Mouse (Mus musculus): ENCODE measurements around the gene Thsd4. TPM values are rescaled to one million over a fixed set of nuclear protein-coding genes. Genes with fewer than 3 reads are reported as not detected.
"Not testable (repeated sequence)": the region's sequence is repeated elsewhere in the genome, so short reads cannot be mapped to it uniquely, and the experiment has no call there.

Thsd4 gene
- polyA plus RNA-seq, 1 experiment from 2014 or later, result 4.3 TPM

GRCm38 (mm10) chr9:60180936-60181335, 340.9 kb downstream of the Thsd4 start:
- WGBS, result 97% methylated on average over 3 of the region's 3 CpGs
- H3K4me3 ChIP-seq (ENCODE audit: low read depth, low read length), result no peak overlapping the region
- ATAC-seq, result no peak

GRCm38 (mm10) chr9:60180114-60180513, 341.7 kb downstream of the Thsd4 start:
- no peaks in the 10 kb centered on the region for H3K36me3 ChIP-seq (ENCODE audit: control insufficient read depth, insufficient read depth, low read length)
- WGBS, result 86% methylated on average over 6 of the region's 6 CpGs
- no peak overlapping the region for H3K4me2 ChIP-seq (ENCODE audit: low read length)
- no peak for ATAC-seq
- H3K9me3 ChIP-seq (replicated peaks; ENCODE audit: control insufficient read depth, low read length, poor library complexity, severe bottlenecking), result no peaks in the 10 kb centered on the region
- no peak overlapping the region for H3K9ac ChIP-seq (ENCODE audit: low read depth, low read length)
- no peak overlapping the region for H3K4me3 ChIP-seq (ENCODE audit: low read depth, low read length)
- no peak overlapping the region for H3K27ac ChIP-seq (ENCODE audit: low read length)
- H3K27me3 ChIP-seq (ENCODE audit: control insufficient read depth, insufficient read depth, low read depth, low read length), result no peaks in the 10 kb centered on the region
- H3K4me1 ChIP-seq (ENCODE audit: control insufficient read depth, insufficient read depth, low read length), result no peaks in the 10 kb centered on the region

More at GRCm38 (mm10) chr9:60180936-60181335, 340.9 kb downstream of the Thsd4 start:
- Histone ChIP-seq H3K9ac (ENCODE audit: low read depth, low read length) (no peak overlapping the region), H3K9me3 (replicated peaks; ENCODE audit: control insufficient read depth, low read length, poor library complexity, severe bottlenecking) (no peaks in the 10 kb centered on the region), H3K27ac (ENCODE audit: low read length) (no peak overlapping the region), H3K36me3 (ENCODE audit: control insufficient read depth, insufficient read depth, low read length) (no peaks in the 10 kb centered on the region), H3K27me3 (ENCODE audit: control insufficient read depth, insufficient read depth, low read depth, low read length) (no peaks in the 10 kb centered on the region), H3K4me1 (ENCODE audit: control insufficient read depth, insufficient read depth, low read length) (no peaks in the 10 kb centered on the region), H3K4me2 (ENCODE audit: low read length) (no peak overlapping the region)

GRCm38 (mm10) chr9:60176311-60176710, 345.5 kb downstream of the Thsd4 start:
- no peak overlapping the region for H3K4me2 ChIP-seq (ENCODE audit: low read length)
- H3K9me3 ChIP-seq (replicated peaks; ENCODE audit: control insufficient read depth, low read length, poor library complexity, severe bottlenecking), result no peaks in the 10 kb centered on the region
- no peak overlapping the region for H3K27ac ChIP-seq (ENCODE audit: low read length)
- WGBS, result 81% methylated on average over 3 of the region's 3 CpGs
- no peaks in the 10 kb centered on the region for H3K36me3 ChIP-seq (ENCODE audit: control insufficient read depth, insufficient read depth, low read length)
- no peaks in the 10 kb centered on the region for H3K27me3 ChIP-seq (ENCODE audit: control insufficient read depth, insufficient read depth, low read depth, low read length)
- no peak overlapping the region for H3K9ac ChIP-seq (ENCODE audit: low read depth, low read length)
- ATAC-seq, result no peak
- H3K4me1 ChIP-seq (ENCODE audit: control insufficient read depth, insufficient read depth, low read length), result no peaks in the 10 kb centered on the region
- no peak overlapping the region for H3K4me3 ChIP-seq (ENCODE audit: low read depth, low read length)

GRCm38 (mm10) chr9:60172459-60173060, 349.3 kb downstream of the Thsd4 start:
- not testable (repeated sequence) for H3K9me3 ChIP-seq (replicated peaks; ENCODE audit: control insufficient read depth, low read length, poor library complexity, severe bottlenecking); H3K36me3 ChIP-seq (ENCODE audit: control insufficient read depth, insufficient read depth, low read length); H3K27ac ChIP-seq (ENCODE audit: low read length); ATAC-seq; H3K4me1 ChIP-seq (ENCODE audit: control insufficient read depth, insufficient read depth, low read length); H3K27me3 ChIP-seq (ENCODE audit: control insufficient read depth, insufficient read depth, low read depth, low read length); H3K9ac ChIP-seq (ENCODE audit: low read depth, low read length); H3K4me3 ChIP-seq (ENCODE audit: low read depth, low read length); H3K4me2 ChIP-seq (ENCODE audit: low read length)
- 65% methylated on average over 9 of the region's 9 CpGs for WGBS

- Histone ChIP-seq H3K27me3 (ENCODE audit: control insufficient read depth, insufficient read depth, low read depth, low read length) (no peaks in the 10 kb centered on the region), H3K4me3 (ENCODE audit: low read depth, low read length) (no peak overlapping the region), H3K27ac (ENCODE audit: low read length) (no peak overlapping the region), H3K9ac (ENCODE audit: low read depth, low read length) (no peak overlapping the region), H3K4me1 (ENCODE audit: control insufficient read depth, insufficient read depth, low read length) (no peaks in the 10 kb centered on the region), H3K9me3 (replicated peaks; ENCODE audit: control insufficient read depth, low read length, poor library complexity, severe bottlenecking) (no peaks in the 10 kb centered on the region), H3K36me3 (ENCODE audit: control insufficient read depth, insufficient read depth, low read length) (no peaks in the 10 kb centered on the region), H3K4me2 (ENCODE audit: low read length) (no peak overlapping the region)
- 70% methylated on average over 4 of the region's 4 CpGs for WGBS
- no peak for ATAC-seq
Observed at GRCm38 (mm10) chr9:60166990-60167389, 354.9 kb downstream of the Thsd4 start.

GRCm38 (mm10) chr9:60160855-60161254, 361.0 kb downstream of the Thsd4 start:
- H3K27me3 ChIP-seq (ENCODE audit: control insufficient read depth, insufficient read depth, low read depth, low read length), result no peaks in the 10 kb centered on the region
- no peaks in the 10 kb centered on the region for H3K36me3 ChIP-seq (ENCODE audit: control insufficient read depth, insufficient read depth, low read length)
- peaks cover 13% of the 10 kb centered on the region for H3K4me1 ChIP-seq (ENCODE audit: control insufficient read depth, insufficient read depth, low read length)
- no peak overlapping the region for H3K4me3 ChIP-seq (ENCODE audit: low read depth, low read length)
- no peak for ATAC-seq
- H3K9ac ChIP-seq (ENCODE audit: low read depth, low read length), result no peak overlapping the region
- peak overlapping the region; percentile 33; the same call in 1 of the 2 replicates for H3K27ac ChIP-seq (ENCODE audit: low read length)
- no peak overlapping the region for H3K4me2 ChIP-seq (ENCODE audit: low read length)
- H3K9me3 ChIP-seq (replicated peaks; ENCODE audit: control insufficient read depth, low read length, poor library complexity, severe bottlenecking), result no peaks in the 10 kb centered on the region
- 26% methylated on average over 5 of the region's 5 CpGs for WGBS

GRCm38 (mm10) chr9:60160194-60160593, 361.7 kb downstream of the Thsd4 start:
- ATAC-seq, result no peak
- Histone ChIP-seq H3K4me1 (ENCODE audit: control insufficient read depth, insufficient read depth, low read length) (peaks cover 13% of the 10 kb centered on the region), H3K9me3 (replicated peaks; ENCODE audit: control insufficient read depth, low read length, poor library complexity, severe bottlenecking) (no peaks in the 10 kb centered on the region), H3K4me3 (ENCODE audit: low read depth, low read length) (no peak overlapping the region), H3K4me2 (ENCODE audit: low read length) (no peak overlapping the region), H3K27me3 (ENCODE audit: control insufficient read depth, insufficient read depth, low read depth, low read length) (no peaks in the 10 kb centered on the region), H3K36me3 (ENCODE audit: control insufficient read depth, insufficient read depth, low read length) (no peaks in the 10 kb centered on the region), H3K27ac (ENCODE audit: low read length) (no peak overlapping the region), H3K9ac (ENCODE audit: low read depth, low read length) (no peak overlapping the region)
- 65% methylated on average over 7 of the region's 7 CpGs for WGBS

GRCm38 (mm10) chr9:60152990-60153389, 368.9 kb downstream of the Thsd4 start:
- Histone ChIP-seq H3K36me3 (ENCODE audit: control insufficient read depth, insufficient read depth, low read length) (no peaks in the 10 kb centered on the region), H3K27me3 (ENCODE audit: control insufficient read depth, insufficient read depth, low read depth, low read length) (no peaks in the 10 kb centered on the region), H3K27ac (ENCODE audit: low read length) (no peak overlapping the region), H3K9me3 (replicated peaks; ENCODE audit: control insufficient read depth, low read length, poor library complexity, severe bottlenecking) (peaks cover 3% of the 10 kb centered on the region; the same call in 1 of the 2 replicates), H3K9ac (ENCODE audit: low read depth, low read length) (no peak overlapping the region), H3K4me1 (ENCODE audit: control insufficient read depth, insufficient read depth, low read length) (peaks cover 9% of the 10 kb centered on the region), H3K4me3 (ENCODE audit: low read depth, low read length) (no peak overlapping the region), H3K4me2 (ENCODE audit: low read length) (no peak overlapping the region)
- WGBS, result 100% methylated on average over 1 of the region's 1 CpGs
- ATAC-seq, result no peak

- H3K9ac ChIP-seq (ENCODE audit: low read depth, low read length), result no peak overlapping the region
- no peak for ATAC-seq
- no peak overlapping the region for H3K4me2 ChIP-seq (ENCODE audit: low read length)
- H3K9me3 ChIP-seq (replicated peaks; ENCODE audit: control insufficient read depth, low read length, poor library complexity, severe bottlenecking), result peaks cover 3% of the 10 kb centered on the region; the same call in 1 of the 2 replicates
- no peak overlapping the region for H3K27ac ChIP-seq (ENCODE audit: low read length)
- no peaks in the 10 kb centered on the region for H3K36me3 ChIP-seq (ENCODE audit: control insufficient read depth, insufficient read depth, low read length)
- WGBS, result 88% methylated on average over 11 of the region's 11 CpGs
- no peak overlapping the region for H3K4me3 ChIP-seq (ENCODE audit: low read depth, low read length)
- H3K4me1 ChIP-seq (ENCODE audit: control insufficient read depth, insufficient read depth, low read length), result peaks cover 9% of the 10 kb centered on the region
- H3K27me3 ChIP-seq (ENCODE audit: control insufficient read depth, insufficient read depth, low read depth, low read length), result no peaks in the 10 kb centered on the region
Observed at GRCm38 (mm10) chr9:60151897-60152627, 369.8 kb downstream of the Thsd4 start.
